Mouse (Mus musculus) lung, postnatal 14 days (tissue): ENCODE measurements around the gene Mmd2.

Experiments used
- DNase-seq: peaks from one replicate; pipeline ENCODE4 v3.0.0; 2021

Mmd2 gene

GRCm38 (mm10) chr5:142545014-142545795, 63.4 kb downstream of the Mmd2 start:
- peak; percentile 14 for DNase-seq

- DNase-seq = no peak
Measured at GRCm38 (mm10) chr5:142537286-142537685, 71.3 kb downstream of the Mmd2 start.

GRCm38 (mm10) chr5:142535388-142535787, 73.2 kb downstream of the Mmd2 start:
- DNase-seq = no peak

- no peak for DNase-seq
Measured at GRCm38 (mm10) chr5:142529915-142530314, 78.7 kb downstream of the Mmd2 start, which contains the start of gene Papolb. Papolb (minus strand) TSS chr5:142530076.

GRCm38 (mm10) chr5:142524711-142525464, 83.7 kb downstream of the Mmd2 start:
- peak; percentile 37 for DNase-seq

GRCm38 (mm10) chr5:142521195-142521866, 87.3 kb downstream of the Mmd2 start:
- DNase-seq = no peak

- no peak for DNase-seq
Measured at GRCm38 (mm10) chr5:142520360-142520759, 88.2 kb downstream of the Mmd2 start.

- DNase-seq = no peak
Measured at GRCm38 (mm10) chr5:142518973-142519372, 89.6 kb downstream of the Mmd2 start.
